Mouse (Mus musculus): Measurements from ENCODE around the gene Rab36. TPM values are rescaled to one million over a fixed set of nuclear protein-coding genes. Genes with fewer than 3 reads are reported as not detected.

The Rab36 gene
- total RNA-seq, 2 experiments from 2014 or later, result 39.1 to 41.8 TPM

DNA sequence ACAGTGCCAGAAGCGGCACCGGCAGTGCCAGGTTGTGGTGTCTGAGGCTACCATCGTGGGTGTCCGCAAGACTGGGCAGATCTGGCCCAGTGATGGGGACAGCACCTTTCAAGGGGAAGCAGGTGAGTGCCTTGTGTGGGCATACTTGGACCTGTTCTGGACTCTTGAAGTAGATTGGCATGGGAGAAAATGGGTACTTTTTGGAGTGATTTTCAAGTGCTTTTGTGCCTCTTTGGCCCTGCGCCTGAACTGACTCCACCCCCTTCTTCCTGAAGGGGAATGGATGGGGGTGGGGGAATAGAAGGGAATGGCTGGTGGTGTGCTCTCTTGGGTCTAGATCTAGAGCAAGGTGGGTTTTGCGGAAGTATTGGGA lies 25.3 kb downstream of the Rab36 start:
- intact Hi-C loops (cut with DNase I), result loop anchor here (5.0 kb wide), 1 partner anchor 40 kb away; no protein-coding TSS in a partner anchor
- peak in 1 of 2 experiments; percentile 62 for DNase-seq (ENCODE audit: extremely low spot score in 1 of 2, low spot score in 2 of 2)

DNA sequence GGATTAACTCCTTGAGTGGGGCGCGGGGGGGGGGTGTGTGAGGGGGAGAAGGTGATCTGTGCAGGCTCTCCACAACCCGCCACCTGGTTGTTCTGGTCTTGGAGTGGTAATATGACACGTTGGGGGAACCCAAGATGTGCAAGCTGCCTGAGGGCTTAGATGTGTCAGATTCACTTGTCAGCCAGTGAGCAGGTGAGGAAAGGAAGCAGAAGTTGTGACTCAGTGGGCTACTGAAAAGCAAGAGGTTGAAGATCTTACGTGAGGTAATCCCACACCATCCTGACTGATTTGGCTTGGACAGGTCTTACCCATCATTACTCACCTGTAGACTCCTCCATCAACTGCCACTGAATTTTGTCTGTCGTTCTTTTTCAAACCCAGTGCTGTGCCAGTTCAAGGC lies 25.8 kb downstream of the Rab36 start:
- intact Hi-C loops (cut with DNase I), result loop anchor here (5.0 kb wide), 1 partner anchor 40 kb away; no protein-coding TSS in a partner anchor
- DNase-seq (ENCODE audit: extremely low spot score in 1 of 2, low spot score in 2 of 2), result no peak

DNA sequence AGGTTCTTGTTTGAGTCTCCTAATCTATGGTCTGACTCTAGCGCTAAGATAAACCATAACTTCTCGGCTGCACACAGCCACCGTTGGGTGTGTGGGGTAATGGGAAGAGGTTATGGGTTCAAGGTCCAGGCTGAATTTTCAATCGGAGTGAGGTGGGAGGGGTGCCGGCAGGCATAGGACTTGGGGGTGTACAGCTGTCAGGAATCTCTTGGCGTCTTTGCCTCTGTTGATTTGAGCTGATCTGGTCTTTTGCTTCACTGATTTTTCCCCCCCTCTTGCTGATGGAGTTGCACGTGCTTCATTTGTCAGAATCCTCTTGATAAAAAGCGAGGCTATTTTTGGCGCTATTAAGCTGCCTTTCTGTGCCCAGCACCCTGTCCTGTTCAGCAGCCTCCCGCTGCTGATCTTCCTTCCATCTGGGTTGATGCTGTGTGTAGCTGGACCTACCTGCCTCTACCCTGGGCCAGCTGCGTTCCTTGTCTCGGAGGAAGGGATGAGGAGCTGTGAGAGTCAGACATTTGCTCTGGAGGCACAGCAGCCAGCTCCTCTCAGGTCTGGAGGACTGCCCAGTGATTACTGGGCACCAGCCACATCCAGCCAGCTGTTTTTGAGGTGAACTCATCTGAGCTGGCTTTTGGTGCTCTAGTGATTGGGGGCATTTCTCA lies 26.6 kb downstream of the Rab36 start:
- intact Hi-C loops (cut with DNase I), result loop anchor here (5.0 kb wide), 1 partner anchor 39 kb away; no protein-coding TSS in a partner anchor
- no peak for DNase-seq (ENCODE audit: extremely low spot score in 1 of 2, low spot score in 2 of 2)

DNA sequence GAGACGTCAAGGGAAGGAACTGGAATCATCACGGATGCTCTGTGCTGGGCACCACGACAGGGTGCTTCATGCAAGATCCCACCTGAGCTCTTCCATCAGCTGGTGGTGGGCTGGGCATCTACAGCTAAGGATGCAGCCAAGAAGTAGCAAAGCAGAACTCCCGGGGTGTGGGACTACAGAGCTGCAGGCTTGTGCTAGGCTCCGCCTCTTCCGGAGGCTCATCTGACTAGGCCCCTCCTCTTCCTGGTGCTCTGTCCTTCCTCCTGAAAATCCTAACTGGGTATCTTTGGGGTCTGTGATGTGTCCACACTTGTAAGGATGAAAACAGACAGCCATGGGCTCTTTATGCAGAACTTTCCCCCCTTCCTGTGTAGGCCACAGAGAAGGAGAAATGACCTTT lies 28.8 kb downstream of the Rab36 start:
- DNase-seq (ENCODE audit: extremely low spot score in 1 of 2, low spot score in 2 of 2), result no peak
- intact Hi-C loops (cut with DNase I), result no loop called here

DNA sequence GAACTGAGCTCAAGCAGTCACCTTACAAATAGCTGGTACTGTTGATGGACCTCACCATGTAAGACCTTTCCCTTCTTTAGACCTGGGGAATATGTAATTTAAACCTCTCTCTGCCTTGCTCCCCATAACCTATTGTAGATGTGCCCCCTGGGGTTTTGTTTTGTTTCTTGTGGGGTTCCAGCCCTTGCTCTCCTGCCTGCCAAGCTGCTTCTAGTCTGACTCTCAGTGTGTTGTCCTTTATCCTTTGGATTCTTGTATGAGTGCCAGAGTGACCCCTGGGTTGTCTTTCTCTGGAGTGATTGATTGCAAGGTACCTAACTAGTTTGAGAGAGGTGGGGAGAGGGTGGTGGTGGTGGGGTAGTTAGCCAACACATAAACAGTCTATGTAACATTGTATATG lies 30.6 kb downstream of the Rab36 start:
- intact Hi-C loops (cut with DNase I), result no loop called here
- no peak for DNase-seq (ENCODE audit: extremely low spot score in 1 of 2, low spot score in 2 of 2)

DNA sequence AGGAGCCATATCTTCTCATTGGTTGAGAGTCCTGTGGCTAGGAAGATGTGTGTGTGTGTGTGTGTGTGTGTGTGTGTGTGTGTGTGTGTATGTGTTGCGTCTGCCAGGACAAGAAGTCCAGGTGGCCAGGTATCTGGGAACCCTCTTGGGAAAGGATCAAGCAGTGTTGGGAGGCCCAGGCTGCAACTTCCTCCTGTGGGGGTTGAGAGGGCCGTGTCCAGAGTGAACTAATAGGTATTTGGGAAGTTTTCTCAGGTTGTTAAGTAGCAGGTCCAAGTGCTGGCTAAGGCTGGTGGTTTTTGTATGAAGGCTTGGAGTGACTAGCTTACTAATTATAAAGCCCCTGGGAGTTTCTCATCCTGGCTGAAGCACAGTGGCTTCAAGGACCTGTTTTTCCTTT lies 31.2 kb downstream of the Rab36 start:
- no peak for DNase-seq (ENCODE audit: extremely low spot score in 1 of 2, low spot score in 2 of 2)
- intact Hi-C loops (cut with DNase I), result no loop called here

DNA sequence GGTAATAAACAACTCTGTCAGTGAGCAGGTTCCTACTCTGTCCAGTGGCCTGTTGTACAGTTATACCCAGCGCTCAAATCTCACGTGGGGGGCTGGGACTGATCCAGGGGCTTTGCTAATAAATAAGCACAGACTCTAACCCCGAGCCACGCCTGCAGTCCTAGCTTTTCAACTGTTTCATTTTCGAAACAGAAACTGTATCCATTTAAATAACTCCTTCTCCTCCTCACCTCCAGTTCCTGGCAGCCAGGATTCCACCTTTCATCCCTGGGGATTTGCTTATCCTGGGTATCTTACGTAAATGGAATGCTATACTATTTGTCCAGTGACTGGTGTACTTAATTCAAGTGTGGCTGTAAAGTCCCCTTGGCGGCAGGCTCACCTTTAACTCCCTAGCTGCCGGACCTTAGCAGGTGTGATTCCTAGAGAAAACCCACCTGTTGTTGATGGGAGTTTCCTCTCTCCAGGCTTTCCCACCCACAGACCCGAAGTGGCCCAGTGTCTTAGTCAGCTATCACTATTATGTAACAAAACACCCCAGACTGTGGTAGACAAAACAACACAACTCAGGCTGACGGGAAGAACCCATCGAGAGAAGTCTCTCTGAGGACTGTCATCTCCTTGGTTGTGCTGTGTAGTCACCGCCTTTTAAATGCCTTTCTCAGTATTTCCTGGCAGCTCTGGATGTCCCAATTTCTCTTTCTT lies 31.9 kb downstream of the Rab36 start:
- intact Hi-C loops (cut with DNase I), result no loop called here
- no peak for DNase-seq (ENCODE audit: extremely low spot score in 1 of 2, low spot score in 2 of 2)

DNA sequence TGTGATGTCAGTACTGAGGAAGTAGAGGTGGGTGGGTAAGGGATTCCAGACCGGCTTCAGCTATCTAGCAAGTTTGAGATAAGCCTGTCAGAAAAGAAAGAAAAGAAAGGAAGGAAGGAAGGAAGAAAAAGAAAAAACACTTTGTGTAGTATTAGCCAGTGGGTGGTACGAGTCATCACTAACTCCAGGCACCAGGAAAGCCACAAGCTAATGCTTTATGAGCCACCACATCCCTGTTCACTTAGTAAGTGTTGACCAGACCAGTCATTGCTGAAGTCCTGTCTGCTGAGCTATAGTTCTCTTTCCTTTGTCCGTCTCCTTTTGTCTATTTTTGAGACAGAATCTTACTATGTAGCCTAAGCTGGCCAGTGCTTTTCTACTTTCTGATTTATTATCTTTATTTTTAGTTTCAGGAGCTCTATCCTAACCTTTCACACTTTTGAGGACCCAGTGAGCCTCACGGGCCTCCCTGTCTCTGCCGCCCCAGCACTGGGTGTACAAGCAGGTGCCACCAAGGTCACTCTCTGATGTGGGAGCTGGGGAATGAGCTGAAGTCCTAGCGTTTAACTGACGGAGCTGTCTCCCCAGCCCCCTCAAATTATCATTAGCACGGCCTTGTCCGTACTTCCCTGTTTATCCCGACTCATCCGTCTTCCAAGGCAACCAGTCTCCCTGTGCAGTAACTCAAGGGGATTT lies 33.6 kb downstream of the Rab36 start:
- DNase-seq (ENCODE audit: extremely low spot score in 1 of 2, low spot score in 2 of 2), result no peak
- intact Hi-C loops (cut with DNase I), result no loop called here

DNA sequence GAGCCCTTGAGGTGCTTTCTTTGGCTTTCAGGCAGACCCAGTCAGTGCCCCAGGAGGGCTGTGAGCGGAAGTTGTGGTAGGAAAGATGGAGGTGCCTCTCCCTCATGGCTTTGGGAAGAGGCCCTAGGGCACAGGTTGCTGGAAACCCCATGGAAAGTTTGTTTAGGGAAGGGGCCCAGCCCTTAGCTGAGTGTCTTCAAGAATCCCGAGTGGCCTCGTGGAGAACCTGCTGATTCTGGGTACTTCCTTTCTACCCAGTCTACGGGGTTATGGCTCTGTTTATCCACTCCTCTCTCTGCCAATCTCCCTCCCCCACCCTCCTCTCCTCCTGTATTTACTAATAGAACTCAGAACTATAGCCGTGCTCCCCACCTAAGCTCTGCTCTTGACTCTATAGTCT lies 38.8 kb downstream of the Rab36 start:
- no peak for DNase-seq (ENCODE audit: extremely low spot score in 1 of 2, low spot score in 2 of 2)
- intact Hi-C loops (cut with DNase I), result no loop called here

DNA sequence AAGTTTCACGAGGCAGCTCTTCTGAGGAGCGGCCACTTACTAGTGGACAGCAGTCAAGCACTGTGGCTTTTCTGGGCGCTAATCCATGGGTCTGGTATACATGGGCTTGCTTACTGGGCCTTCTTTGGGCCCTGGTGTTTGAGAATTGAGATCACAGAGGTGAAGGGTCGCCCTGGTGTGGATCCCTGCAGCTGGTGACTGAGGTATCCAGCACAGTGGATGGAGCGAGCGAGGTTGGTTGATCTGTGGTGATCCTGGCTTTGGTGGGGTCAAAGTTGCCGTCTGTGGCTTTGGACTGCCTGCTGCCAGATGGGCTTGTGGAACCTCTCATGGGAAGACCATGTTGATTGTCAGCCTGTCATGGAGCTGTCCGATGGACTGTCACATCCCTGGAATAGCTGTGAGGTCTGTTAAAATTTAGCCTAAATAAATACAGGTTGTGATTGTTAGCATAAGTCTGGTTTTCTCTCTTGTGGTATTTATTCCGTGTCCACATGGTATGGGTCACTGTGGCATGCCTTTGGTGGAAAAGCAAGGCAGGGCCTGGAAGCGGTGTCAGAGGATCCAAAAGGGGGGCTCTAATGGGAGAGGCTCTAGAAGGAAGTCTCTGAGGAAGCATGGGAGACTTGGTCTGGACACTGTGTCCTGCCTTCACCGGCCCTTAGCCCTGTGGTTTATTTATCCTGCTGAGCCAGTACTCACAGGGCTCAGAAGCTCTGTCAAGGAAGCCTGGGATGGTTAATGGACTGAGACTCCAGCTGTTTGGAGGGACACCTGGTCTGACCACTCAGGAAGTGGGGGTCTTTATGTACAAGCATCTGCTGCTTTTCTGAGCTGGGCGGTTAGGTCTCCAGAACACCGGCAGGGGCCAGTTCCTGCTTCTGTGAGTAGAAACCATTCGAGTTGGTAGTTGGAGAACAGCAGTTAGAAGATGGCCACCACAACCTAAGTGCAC lies 41.6 kb downstream of the Rab36 start:
- no peak for DNase-seq (ENCODE audit: extremely low spot score in 1 of 2, low spot score in 2 of 2)
- intact Hi-C loops (cut with DNase I), result no loop called here

DNA sequence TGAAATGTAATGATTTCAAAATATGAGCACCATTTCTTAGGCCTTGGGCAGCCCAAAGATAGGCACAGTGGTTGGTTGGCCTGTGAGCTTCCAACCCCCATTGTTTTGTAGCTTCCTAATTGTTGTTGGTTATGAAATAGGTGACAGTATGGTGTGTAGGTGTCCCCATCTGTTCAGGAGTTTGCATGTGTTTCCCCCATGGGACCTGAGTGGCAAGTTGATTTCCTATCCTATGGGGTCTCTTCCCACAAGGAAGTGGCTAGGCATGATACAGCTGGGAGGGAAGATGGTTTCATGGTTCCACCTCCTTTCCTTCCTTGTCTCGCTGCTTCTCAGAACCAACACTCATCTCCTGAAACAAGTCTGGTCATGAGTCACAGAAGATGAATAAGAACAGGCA lies 48.5 kb downstream of the Rab36 start:
- DNase-seq (ENCODE audit: extremely low spot score in 1 of 2, low spot score in 2 of 2), result no peak
- intact Hi-C loops (cut with DNase I), result no loop called here

DNA sequence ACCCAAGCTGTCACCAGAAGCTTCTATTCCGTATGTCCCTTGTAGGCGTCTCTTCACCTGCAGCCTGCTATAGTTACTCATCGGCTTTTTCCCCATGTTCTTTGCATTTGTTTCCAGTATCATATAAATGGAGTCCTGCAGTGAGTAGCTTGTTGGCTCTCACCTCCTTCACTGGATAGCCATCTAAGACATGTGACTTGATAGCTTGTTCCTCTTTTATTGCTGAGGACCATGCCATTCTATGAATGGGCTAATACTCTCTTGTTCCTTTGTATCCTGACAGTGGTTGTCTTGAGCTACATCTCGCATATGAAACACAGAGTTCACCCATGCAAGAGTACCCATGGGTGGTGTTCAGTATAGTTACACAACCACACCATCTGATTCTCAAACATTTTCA lies 51.6 kb downstream of the Rab36 start:
- intact Hi-C loops (cut with DNase I), result no loop called here
- DNase-seq (ENCODE audit: extremely low spot score in 1 of 2, low spot score in 2 of 2), result no peak

DNA sequence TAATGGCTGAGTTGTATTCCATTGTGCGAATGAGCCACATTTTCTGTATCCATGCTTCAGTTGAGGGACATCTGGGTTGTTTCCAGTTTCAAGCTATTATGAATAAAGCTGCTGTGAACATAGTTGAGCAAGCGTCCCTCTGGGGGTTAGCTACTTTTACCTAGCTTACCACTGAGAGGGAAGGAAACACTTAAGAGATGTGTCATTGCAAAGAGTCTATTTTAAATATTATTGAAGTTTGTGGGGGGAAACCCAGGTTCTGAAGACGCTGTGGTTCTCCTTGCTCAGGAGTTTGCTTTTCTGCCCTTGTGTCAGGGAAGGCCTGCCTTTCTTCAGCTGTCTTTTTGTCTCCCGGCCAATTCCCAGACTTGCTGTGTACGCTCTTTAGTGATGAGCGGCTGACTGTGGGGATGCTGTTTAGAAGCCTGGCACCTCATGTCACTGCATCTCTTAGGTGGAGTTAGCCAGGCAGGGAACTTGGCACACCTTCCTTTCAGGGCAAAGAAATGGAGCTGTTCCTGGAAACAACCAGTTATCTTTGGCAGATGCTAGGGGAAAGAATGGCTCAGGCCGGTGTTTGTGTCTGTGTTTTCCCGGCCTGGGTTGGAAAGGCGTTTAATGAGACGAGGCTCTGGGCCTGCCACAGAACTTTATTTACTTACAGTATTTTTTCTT lies 54.8 kb downstream of the Rab36 start:
- intact Hi-C loops (cut with DNase I), result no loop called here
- no peak for DNase-seq (ENCODE audit: extremely low spot score in 1 of 2, low spot score in 2 of 2)

DNA sequence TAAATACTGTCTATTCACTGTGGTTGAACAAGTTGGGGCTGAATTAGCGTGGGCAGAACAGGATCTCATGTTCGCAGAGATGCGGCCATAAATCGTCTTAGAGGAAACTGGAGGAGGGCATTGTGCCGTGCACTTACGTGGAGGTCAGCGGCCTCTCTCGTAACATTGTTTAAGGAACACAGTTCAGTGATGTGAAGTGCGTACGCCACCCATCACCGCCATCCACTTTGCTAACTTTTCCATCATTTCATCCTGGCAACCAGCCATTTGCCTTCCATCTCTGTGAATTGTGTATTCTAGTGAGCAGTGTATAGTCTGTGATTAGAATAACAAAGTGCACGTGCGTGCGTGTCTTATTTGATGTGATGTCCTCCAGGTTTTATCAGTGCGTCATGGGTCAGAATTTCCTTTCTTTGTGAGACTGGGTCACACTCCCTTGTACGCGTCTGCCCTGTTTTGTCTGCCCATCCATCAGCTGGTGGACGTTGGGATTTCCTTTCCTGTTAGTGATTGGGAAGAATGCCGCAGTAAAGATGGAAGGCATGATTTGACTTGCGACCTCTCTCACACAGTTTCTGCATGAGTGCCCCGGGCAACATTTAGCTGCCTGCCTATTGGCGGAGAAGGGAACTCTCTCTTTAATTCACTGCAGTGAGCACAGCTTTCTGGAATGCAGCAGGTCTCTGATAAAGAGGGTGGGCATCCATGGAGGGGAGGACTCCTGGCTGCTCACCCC lies 56.6 kb downstream of the Rab36 start:
- intact Hi-C loops (cut with DNase I), result no loop called here
- no peak for DNase-seq (ENCODE audit: extremely low spot score in 1 of 2, low spot score in 2 of 2)

DNA sequence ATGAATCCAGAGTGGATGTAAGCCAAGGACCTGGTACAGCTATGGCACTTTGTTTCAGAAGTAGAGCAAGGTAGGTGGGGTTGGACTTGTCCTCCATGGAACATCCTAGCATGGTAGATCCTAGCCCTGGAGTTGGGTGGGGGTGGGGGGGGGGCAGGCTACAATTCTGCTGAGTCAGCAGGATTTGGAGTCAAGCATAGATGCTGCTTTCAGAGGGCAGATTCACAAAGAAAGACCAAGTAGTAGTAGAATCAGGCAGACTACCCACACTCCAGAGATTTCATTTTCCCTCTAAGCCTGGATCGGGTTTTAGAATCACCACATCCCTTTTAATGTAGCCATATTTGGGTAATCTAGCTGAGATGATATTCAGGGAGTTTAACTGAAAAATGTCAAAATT lies 57.5 kb downstream of the Rab36 start:
- DNase-seq (ENCODE audit: extremely low spot score in 1 of 2, low spot score in 2 of 2), result no peak
- intact Hi-C loops (cut with DNase I), result no loop called here

DNA sequence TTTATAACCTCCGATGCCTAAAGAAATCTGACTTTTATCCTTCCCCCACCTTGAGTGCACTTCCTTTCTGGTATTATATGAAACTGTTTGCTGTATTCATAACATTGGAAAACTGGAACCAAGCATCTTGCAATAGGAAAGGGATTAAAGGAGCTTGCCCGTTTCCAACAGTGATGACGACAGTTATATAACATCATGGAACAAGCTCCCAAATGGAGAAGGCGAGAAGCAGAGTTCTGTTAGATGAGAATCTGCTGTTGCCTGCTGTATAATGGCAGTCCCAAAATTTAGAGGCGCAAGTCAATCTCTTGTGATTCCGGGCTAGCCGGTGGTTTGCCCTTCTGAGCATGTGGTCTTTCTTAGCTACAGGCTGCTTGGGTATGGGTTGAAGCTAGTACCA lies 58.4 kb downstream of the Rab36 start:
- no peak for DNase-seq (ENCODE audit: extremely low spot score in 1 of 2, low spot score in 2 of 2)
- intact Hi-C loops (cut with DNase I), result no loop called here

DNA sequence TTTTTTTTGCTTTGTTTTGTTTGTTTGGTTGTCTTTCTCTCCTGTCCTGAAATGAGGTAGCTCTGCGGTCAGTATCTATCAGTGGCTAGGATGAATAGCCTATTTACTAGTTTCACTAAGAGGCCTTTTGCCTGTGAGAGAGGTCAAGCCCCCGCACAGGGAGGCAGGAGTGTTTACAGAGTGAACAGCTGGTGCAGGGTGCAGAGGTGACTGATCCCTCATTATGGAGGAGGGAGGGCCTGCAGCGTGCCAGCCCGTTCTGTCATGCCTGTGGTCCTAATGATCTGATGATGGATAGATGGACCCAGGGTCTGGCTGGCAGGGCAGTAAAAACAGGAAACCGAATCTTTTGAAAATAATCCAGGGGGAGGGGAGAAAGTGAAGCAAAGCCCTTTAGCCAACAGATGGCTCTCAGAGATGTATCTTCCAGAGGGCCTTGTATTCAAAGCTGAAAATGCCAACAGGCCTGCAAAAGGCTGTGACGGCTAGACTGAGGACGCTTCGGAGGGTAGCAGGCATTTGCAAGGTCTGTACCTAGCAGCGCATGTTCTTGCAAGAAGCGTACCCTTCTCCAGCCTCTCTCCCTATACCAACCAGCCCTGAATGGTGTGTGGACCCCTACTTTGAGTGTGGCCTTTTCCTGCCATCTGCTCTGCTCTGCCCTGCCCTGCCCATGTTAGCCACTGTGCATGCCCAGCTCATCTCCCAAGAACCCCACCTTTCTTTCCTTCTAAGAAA lies 61.8 kb downstream of the Rab36 start:
- intact Hi-C loops (cut with DNase I), result no loop called here
- no peak for DNase-seq (ENCODE audit: extremely low spot score in 1 of 2, low spot score in 2 of 2)
